Mouse (Mus musculus) intestine, embryonic 14.5 days (tissue): ENCODE results near the gene Hoxc9. TPM values are rescaled to one million over a fixed set of nuclear protein-coding genes. Genes with fewer than 3 reads are reported as not detected.

Experiments used
- ATAC-seq: fragments of 200-750 bp; cut with Nextera tagmentation; replicated peaks from 2 replicates; pipeline ENCODE4 v1.8.0; 2017; ENCODE audit warnings: low read depth, moderate number of reproducible peaks, moderate TSS enrichment, moderate library complexity; ENCODE audit not compliant: low FRiP score, low TSS enrichment
- DNase-seq: peaks from one replicate; pipeline ENCODE4 v3.0.0-alpha.2; 2018; ENCODE audit warnings: low spot score
- H3K27ac ChIP-seq: fragments of 300-500 bp; sonication (generic); 2 replicates; pipeline ENCODE4 v1.5.1; 2014; ENCODE audit warnings: low read depth, mild to moderate bottlenecking, control low read depth
- H3K27me3 ChIP-seq: fragments of 300-500 bp; sonication (generic); replicated peaks from 2 replicates; pipeline ENCODE4 v1.6.1; 2014; ENCODE audit warnings: low read length, control low read depth; ENCODE audit not compliant: control insufficient read depth, insufficient read depth
- H3K36me3 ChIP-seq: fragments of 300-500 bp; sonication (generic); 2 replicates; pipeline ENCODE4 v1.6.1; 2014; ENCODE audit warnings: low read length, control low read depth; ENCODE audit not compliant: control insufficient read depth, insufficient read depth
- H3K4me1 ChIP-seq: fragments of 300-500 bp; sonication (generic); replicated peaks from 2 replicates; pipeline ENCODE4 v1.6.1; 2014; ENCODE audit warnings: low read length, control low read depth, mixed read lengths; ENCODE audit not compliant: control insufficient read depth, insufficient read depth
- H3K4me2 ChIP-seq: fragments of 300-500 bp; sonication (generic); 2 replicates; pipeline ENCODE4 v1.6.1; 2014; ENCODE audit warnings: low read length
- H3K4me3 ChIP-seq: fragments of 300-500 bp; sonication (generic); 2 replicates; pipeline ENCODE4 v1.5.1; 2014; ENCODE audit warnings: low read depth, low read length, control low read depth, mixed read lengths
- H3K9ac ChIP-seq: fragments of 300-500 bp; sonication (generic); 2 replicates; pipeline ENCODE4 v1.6.1; 2014; ENCODE audit warnings: mild to moderate bottlenecking, low read length
- H3K9me3 ChIP-seq: fragments of 300-500 bp; sonication (generic); 2 replicates; pipeline ENCODE4 v1.6.1; 2016; ENCODE audit warnings: low read length, control low read depth; ENCODE audit not compliant: control insufficient read depth
- WGBS: fragments of 180-500 bp; shearing (Covaris S2); extraction: QIAGEN DNeasy Blood & Tissue Kit; methylation state at CpG from one replicate; pipeline ENCODE4 v1.1.7; 2014; 5-methylcytosine and 5-hydroxymethylcytosine counted together
- polyA plus RNA-seq: library from polyadenylated mRNA; unstranded; fragments of >200 nt; fragmentation: Nextera tagmentation; extraction: Ambion mirVana; gene quantifications from 2 replicates; pipeline ENCODE4 v1.2.1, GENCODE M21; 2014

Hoxc9 gene
- polyA plus RNA-seq, 1 experiment from 2014 or later, result 1.7 TPM

- Histone ChIP-seq H3K4me1 (no peaks in the 10 kb centered on the region), H3K9me3 (no peaks in the 10 kb centered on the region), H3K4me2 (peak overlapping the region; percentile 14; the same call in 1 of the 2 replicates), H3K4me3 (peak overlapping the region; percentile 3; the same call in 1 of the 2 replicates), H3K27me3 (peaks cover 100% of the 10 kb centered on the region), H3K9ac (no peak overlapping the region), H3K27ac (no peak overlapping the region), H3K36me3 (no peaks in the 10 kb centered on the region)
- WGBS, result 1% methylated on average over 48 of the region's 53 CpGs
- ATAC-seq (no peak), DNase-seq (peak; percentile 74)
These were observed 33.3 kb upstream of the Hoxc9 start for GRCm38 (mm10) chr15:102942739-102943467.

DNA sequence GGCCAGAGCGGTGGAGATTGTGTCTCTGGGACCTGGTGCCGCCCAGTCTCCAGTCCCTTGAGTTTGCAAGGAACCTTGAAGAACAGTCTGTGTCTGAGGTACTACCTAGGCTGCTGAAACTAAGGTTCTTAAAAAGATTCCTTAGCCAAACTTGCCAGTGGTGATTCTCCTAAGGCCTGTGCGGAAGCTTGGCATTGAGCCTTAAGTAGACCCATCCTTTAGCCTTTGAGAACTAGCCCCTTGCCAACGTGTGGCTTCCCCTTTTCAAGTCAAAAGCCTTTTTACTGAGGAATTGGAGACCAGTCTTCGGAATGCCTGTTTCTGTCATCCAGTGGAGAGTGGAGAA is 32.8 kb upstream of the Hoxc9 start:
- Histone ChIP-seq H3K4me2 (0 out of 2 replicates have a peak overlapping the region, but pooled peaks have one; percentile 14), H3K9ac (no peak overlapping the region), H3K9me3 (no peaks in the 10 kb centered on the region), H3K27me3 (peaks cover 100% of the 10 kb centered on the region), H3K27ac (no peak overlapping the region), H3K4me3 (0 out of 2 replicates have a peak overlapping the region, but pooled peaks have one; percentile 3), H3K4me1 (no peaks in the 10 kb centered on the region), H3K36me3 (no peaks in the 10 kb centered on the region)
- ATAC-seq, result no peak
- DNase-seq, result no peak
- 4% methylated on average over 5 of the region's 5 CpGs for WGBS

DNA sequence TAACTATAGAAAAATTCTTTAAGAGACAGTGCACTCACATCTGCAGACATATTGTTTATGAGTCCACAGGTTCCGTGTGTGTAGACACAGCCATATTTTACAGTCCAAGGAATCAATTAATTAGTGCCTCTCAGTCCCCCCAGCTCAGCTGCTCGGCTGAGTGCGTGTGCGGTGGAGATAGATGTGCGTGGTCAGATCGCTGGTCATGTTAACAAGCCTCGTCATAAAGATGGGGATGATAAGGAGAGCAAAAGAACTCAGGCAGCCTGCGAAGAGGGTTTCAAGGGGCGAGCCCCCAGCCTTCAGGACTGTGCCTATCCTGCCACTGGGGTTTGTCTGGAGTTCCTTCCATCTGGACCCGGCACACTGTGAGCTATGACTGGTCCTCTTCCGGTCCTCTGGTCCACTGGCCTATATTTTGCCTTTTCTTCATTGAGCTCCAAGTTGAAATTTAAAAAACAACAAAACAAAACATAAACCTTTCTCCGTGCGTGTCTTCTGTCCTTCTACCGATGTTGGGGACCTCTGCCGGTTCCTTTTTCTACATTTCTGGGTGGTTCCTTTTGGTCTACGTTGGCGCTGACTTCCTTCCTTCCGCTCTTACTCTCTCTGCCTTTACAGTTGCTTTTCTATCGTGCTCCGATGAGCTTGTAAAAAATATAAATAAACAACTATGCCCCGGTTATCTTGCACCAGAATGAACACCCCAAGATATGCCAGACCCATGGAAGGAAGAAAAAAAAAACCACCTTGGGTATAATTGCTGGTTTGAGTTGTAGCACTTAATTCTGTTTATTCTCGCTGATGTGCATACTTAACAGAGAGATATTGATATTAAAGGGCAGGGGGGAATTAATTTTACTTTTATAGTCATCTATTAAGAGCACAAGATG is 30.8 kb upstream of the Hoxc9 start:
- ATAC-seq (no peak), DNase-seq (no peak)
- peaks cover 100% of the 10 kb centered on the region for H3K27me3 ChIP-seq
- H3K4me1 ChIP-seq, result no peaks in the 10 kb centered on the region
- H3K36me3 ChIP-seq, result no peaks in the 10 kb centered on the region
- 13% methylated on average over 22 of the region's 22 CpGs for WGBS
- H3K4me3 ChIP-seq, result no peak overlapping the region
- no peaks in the 10 kb centered on the region for H3K9me3 ChIP-seq
- no peak overlapping the region for H3K4me2 ChIP-seq
- no peak overlapping the region for H3K27ac ChIP-seq
- H3K9ac ChIP-seq, result no peak overlapping the region

DNA sequence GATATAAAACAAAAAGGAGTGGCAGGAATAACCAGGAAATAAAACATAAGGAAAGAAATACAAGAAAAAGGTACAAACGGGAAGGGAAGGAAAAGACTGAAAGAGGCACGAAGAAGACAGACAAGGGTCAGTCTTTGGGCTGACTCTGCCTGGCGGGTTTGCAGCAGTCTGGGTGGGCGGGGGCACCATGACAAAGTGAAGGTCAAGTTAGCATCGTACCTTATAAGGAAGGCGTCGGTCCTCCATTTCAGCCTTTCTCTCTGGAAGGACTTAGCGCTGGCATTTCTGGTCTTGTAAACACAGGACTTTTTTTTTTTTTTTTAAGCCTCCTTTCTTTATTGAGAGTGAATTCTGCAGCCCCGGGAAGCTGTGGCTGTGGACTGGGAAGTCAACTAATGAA is 29.0 kb upstream of the Hoxc9 start:
- Histone ChIP-seq H3K4me1 (no peaks in the 10 kb centered on the region), H3K9me3 (no peaks in the 10 kb centered on the region), H3K4me2 (no peak overlapping the region), H3K36me3 (no peaks in the 10 kb centered on the region), H3K27me3 (peaks cover 100% of the 10 kb centered on the region), H3K4me3 (no peak overlapping the region), H3K27ac (no peak overlapping the region), H3K9ac (no peak overlapping the region)
- 2% methylated on average over 9 of the region's 9 CpGs for WGBS
- no peak for ATAC-seq
- DNase-seq, result no peak

- no peak overlapping the region for H3K9ac ChIP-seq
- H3K27me3 ChIP-seq, result peaks cover 100% of the 10 kb centered on the region
- ATAC-seq (no peak), DNase-seq (no peak)
- no peak overlapping the region for H3K27ac ChIP-seq
- no peak overlapping the region for H3K4me3 ChIP-seq
- no peak overlapping the region for H3K4me2 ChIP-seq
- H3K9me3 ChIP-seq, result no peaks in the 10 kb centered on the region
- no peaks in the 10 kb centered on the region for H3K4me1 ChIP-seq
- WGBS, result 15% methylated on average over 2 of the region's 2 CpGs
- no peaks in the 10 kb centered on the region for H3K36me3 ChIP-seq
These were observed 27.4 kb upstream of the Hoxc9 start for GRCm38 (mm10) chr15:102948842-102949241.

GRCm38 (mm10) chr15:102949696-102950095 is 26.5 kb upstream of the Hoxc9 start:
- WGBS, result 2% methylated on average over 20 of the region's 20 CpGs

DNA sequence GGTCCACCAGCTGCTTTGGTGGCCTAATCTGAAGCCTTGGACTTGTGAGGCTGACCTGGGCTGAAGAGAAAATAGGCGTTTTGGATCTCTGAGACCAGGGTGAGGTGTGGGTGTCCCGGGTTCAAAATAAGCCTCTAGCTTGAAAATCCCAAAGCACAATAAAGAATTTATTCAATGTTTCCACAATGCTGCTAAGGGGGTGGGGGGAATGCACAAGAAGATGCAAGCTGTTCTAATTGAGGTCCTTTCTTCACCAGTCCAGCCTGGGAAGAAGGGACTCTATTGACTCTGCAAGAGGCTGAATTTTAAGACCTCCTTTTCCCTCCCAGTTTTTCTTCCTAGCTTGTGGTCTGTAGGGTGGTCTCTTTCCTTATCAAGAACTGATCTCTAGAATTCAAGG is 25.4 kb upstream of the Hoxc9 start:
- H3K9me3 ChIP-seq, result no peaks in the 10 kb centered on the region
- no peak for ATAC-seq
- H3K4me2 ChIP-seq, result no peak overlapping the region
- H3K9ac ChIP-seq, result no peak overlapping the region
- no peak overlapping the region for H3K4me3 ChIP-seq
- 16% methylated on average over 2 of the region's 2 CpGs for WGBS
- no peaks in the 10 kb centered on the region for H3K4me1 ChIP-seq
- no peak overlapping the region for H3K27ac ChIP-seq
- H3K27me3 ChIP-seq, result peaks cover 100% of the 10 kb centered on the region
- no peaks in the 10 kb centered on the region for H3K36me3 ChIP-seq
- DNase-seq, result no peak

More at GRCm38 (mm10) chr15:102949696-102950095, 26.5 kb upstream of the Hoxc9 start:
- Histone ChIP-seq H3K9ac (no peak overlapping the region), H3K9me3 (no peaks in the 10 kb centered on the region), H3K4me2 (no peak overlapping the region), H3K27ac (no peak overlapping the region), H3K4me1 (no peaks in the 10 kb centered on the region), H3K36me3 (no peaks in the 10 kb centered on the region), H3K4me3 (no peak overlapping the region), H3K27me3 (peaks cover 100% of the 10 kb centered on the region)
- DNase-seq (peak; percentile 73), ATAC-seq (no peak)

- DNase-seq (no peak), ATAC-seq (no peak)
- H3K4me2 ChIP-seq, result no peak overlapping the region
- H3K4me3 ChIP-seq, result no peak overlapping the region
- no peaks in the 10 kb centered on the region for H3K4me1 ChIP-seq
- 6% methylated on average over 6 of the region's 6 CpGs for WGBS
- H3K27ac ChIP-seq, result no peak overlapping the region
- no peaks in the 10 kb centered on the region for H3K36me3 ChIP-seq
- no peaks in the 10 kb centered on the region for H3K9me3 ChIP-seq
- H3K27me3 ChIP-seq, result peaks cover 100% of the 10 kb centered on the region
- H3K9ac ChIP-seq, result no peak overlapping the region
These were observed 22.7 kb upstream of the Hoxc9 start for GRCm38 (mm10) chr15:102953561-102953960.
